Mouse (Mus musculus) lung, adult 2 months (tissue): ENCODE data around the gene Cpsf6.

Source experiments
- CTCF ChIP-seq: fragments of 200-500 bp; IDR thresholded peaks from 2 replicates; pipeline ENCODE4 v1.5.1; 2011; ENCODE audit warnings: mild to moderate bottlenecking, low read length, control low read depth; ENCODE audit not compliant: insufficient read depth
- POLR2A ChIP-seq: fragments of 200-500 bp; IDR thresholded peaks from 2 replicates; pipeline ENCODE4 v1.6.1; 2011; ENCODE audit warnings: low read depth, mild to moderate bottlenecking, control low read depth, low read length, borderline replicate concordance; ENCODE audit errors: extremely low read depth

- TF ChIP-seq POLR2A (no peak), CTCF (no peak)
Observed at GRCm38 (mm10) chr10:117406843-117407733, 27.3 kb upstream of the Cpsf6 start.
